Mouse (Mus musculus) layer of hippocampus, adult 11-12 months (tissue): ENCODE results near the gene Cdhr2.

Source experiments
- DNase-seq: peaks from one replicate; pipeline ENCODE4 v3.0.0; 2022; ENCODE audit warnings: low spot score

The Cdhr2 gene

GRCm38 (mm10) chr13:54693558-54694347 lies 7.5 kb upstream of the Cdhr2 start, which contains the start of gene Rnf44:
Rnf44 (minus strand) TSS chr13:54693907.
- DNase-seq, result peak; percentile 99

- DNase-seq, result peak; percentile 89
These were observed 6.8 kb upstream of the Cdhr2 start for GRCm38 (mm10) chr13:54694348-54695060.

- DNase-seq, result no peak
These were observed 5.6 kb upstream of the Cdhr2 start for GRCm38 (mm10) chr13:54695479-54696230.

- DNase-seq, result no peak
These were observed 1.2 kb downstream of the Cdhr2 start for GRCm38 (mm10) chr13:54702507-54702906.

- DNase-seq, result no peak
These were observed 3.6 kb downstream of the Cdhr2 start for GRCm38 (mm10) chr13:54704890-54705289.

GRCm38 (mm10) chr13:54710866-54711265 lies 9.6 kb downstream of the Cdhr2 start:
- no peak for DNase-seq

GRCm38 (mm10) chr13:54714393-54714792 lies 13.1 kb downstream of the Cdhr2 start:
- no peak for DNase-seq

- DNase-seq, result no peak
These were observed 13.7 kb downstream of the Cdhr2 start for GRCm38 (mm10) chr13:54714996-54715395.

GRCm38 (mm10) chr13:54716916-54717315 lies 15.7 kb downstream of the Cdhr2 start:
- peak; percentile 64 for DNase-seq

- DNase-seq, result no peak
These were observed 21.9 kb downstream of the Cdhr2 start for GRCm38 (mm10) chr13:54723143-54723542.

GRCm38 (mm10) chr13:54726131-54726530 lies 24.9 kb downstream of the Cdhr2 start:
- no peak for DNase-seq

- no peak for DNase-seq
These were observed 35.7 kb downstream of the Cdhr2 start for GRCm38 (mm10) chr13:54736931-54737330.

GRCm38 (mm10) chr13:54737488-54738212 lies 36.4 kb downstream of the Cdhr2 start:
- DNase-seq, result no peak

- no peak for DNase-seq
These were observed 36.9 kb downstream of the Cdhr2 start for GRCm38 (mm10) chr13:54738213-54738601.

GRCm38 (mm10) chr13:54746110-54746509 lies 44.8 kb downstream of the Cdhr2 start:
- DNase-seq, result no peak

- no peak for DNase-seq
These were observed 45.6 kb downstream of the Cdhr2 start for GRCm38 (mm10) chr13:54746896-54747295.

- DNase-seq, result no peak
These were observed 46.9 kb downstream of the Cdhr2 start for GRCm38 (mm10) chr13:54748190-54748589.

- DNase-seq, result no peak
These were observed 47.4 kb downstream of the Cdhr2 start for GRCm38 (mm10) chr13:54748721-54749060.

- peak; percentile 65 for DNase-seq
These were observed 48.0 kb downstream of the Cdhr2 start for GRCm38 (mm10) chr13:54749061-54749863.

- DNase-seq, result no peak
These were observed 48.7 kb downstream of the Cdhr2 start, which contains the start of gene Gprin1 for GRCm38 (mm10) chr13:54749864-54750411. Gprin1 (minus strand) TSS chr13:54749874.

GRCm38 (mm10) chr13:54750699-54751098 lies 49.4 kb downstream of the Cdhr2 start:
- DNase-seq, result no peak
